Mouse (Mus musculus) left cerebral cortex, adult 2 months (tissue): ENCODE data around the gene Gm26657. TPM values are rescaled to one million over a fixed set of nuclear protein-coding genes. Genes with fewer than 3 reads are reported as not detected.

Experiments
- DNase-seq, 2 experiments: peaks; one replicate each; pipeline ENCODE4 v3.0.0; 2021 to 2022; ENCODE audit warnings: low spot score in 2 of 2, mixed read lengths in 1 of 2; ENCODE audit errors: extremely low spot score in 1 of 2
- H3K27ac ChIP-seq: fragments of 200-600 bp; 2 replicates; pipeline ENCODE4 v1.8.1; 2022
- H3K4me3 ChIP-seq: fragments of 200-600 bp; 2 replicates; pipeline ENCODE4 v1.8.1; 2022
- CTCF ChIP-seq: fragments of 200-600 bp; IDR thresholded peaks from 2 replicates; pipeline ENCODE4 v1.8.1; 2022; ENCODE audit warnings: antibody characterized with exemption, mild to moderate bottlenecking, moderate library complexity
- intact Hi-C: fragments of 180-260 bp; cut with DNase I; formaldehyde crosslinking; loops from one replicate; pipeline ENCODE4 v1.15.1; 2025
- long read RNA-seq, 2 experiments: library from polyadenylated mRNA; stranded (forward); transcript quantifications; one replicate each; pipeline ENCODE4 v2.0.0; 2021; ENCODE audit warnings: borderline mapping rate in 2 of 2
- total RNA-seq, 2 experiments: library from RNA; stranded (reverse); gene quantifications; 2 replicates each; pipeline ENCODE4 v1.2.3; 2021

The Gm26657 gene
- not detected for total RNA-seq
- long read RNA-seq, experiment 1 = 0 reads
- long read RNA-seq, experiment 2 = 0 reads

GRCm38 (mm10) chr4:56740020-56740485 lies at the start of gene Gm26657:
TSS of gene Gm26657 (plus strand) at chr4:56740070.
- DNase-seq = no peak
- TF ChIP-seq CTCF = no peak
- intact Hi-C loops = no loop called here
- no peak within 1 kb of the TSS for H3K4me3 ChIP-seq
- no peak within 1 kb of the TSS for H3K27ac ChIP-seq

GRCm38 (mm10) chr4:56696401-56696800 lies 43.5 kb upstream of the Gm26657 start:
- DNase-seq = no peak
- no peak overlapping the region for H3K27ac ChIP-seq
- intact Hi-C loops = no loop called here
- no peak for TF ChIP-seq CTCF
- H3K4me3 ChIP-seq = no peak overlapping the region

- no peak overlapping the region for H3K27ac ChIP-seq
- no peak for DNase-seq
- intact Hi-C loops = no loop called here
- H3K4me3 ChIP-seq = no peak overlapping the region
- no peak for TF ChIP-seq CTCF
These were observed 41.2 kb upstream of the Gm26657 start for GRCm38 (mm10) chr4:56698671-56699070.

- no peak for DNase-seq
- H3K4me3 ChIP-seq = no peak overlapping the region
- intact Hi-C loops = no loop called here
- TF ChIP-seq CTCF = no peak
- H3K27ac ChIP-seq = no peak overlapping the region
These were observed 37.6 kb upstream of the Gm26657 start for GRCm38 (mm10) chr4:56702234-56702633.

GRCm38 (mm10) chr4:56713155-56713554 lies 26.7 kb upstream of the Gm26657 start:
- peak; percentile 34 to 40 for DNase-seq
- intact Hi-C loops = loop anchor here (1.0 to 10.0 kb wide), 3 partner anchors 92 to 1386 kb away; no protein-coding TSS in a partner anchor
- Histone ChIP-seq H3K4me3 (no peak overlapping the region), H3K27ac (peak overlapping the region; percentile 88)
- TF ChIP-seq CTCF = no peak

GRCm38 (mm10) chr4:56716801-56717200 lies 23.1 kb upstream of the Gm26657 start:
- H3K27ac ChIP-seq = no peak overlapping the region
- intact Hi-C loops = loop anchor here (10.0 kb wide), 1 partner anchor 1312 kb away; no protein-coding TSS in a partner anchor
- no peak for TF ChIP-seq CTCF
- DNase-seq = no peak
- no peak overlapping the region for H3K4me3 ChIP-seq

GRCm38 (mm10) chr4:56717932-56718331 lies 21.9 kb upstream of the Gm26657 start:
- no peak for DNase-seq
- TF ChIP-seq CTCF = no peak
- H3K27ac ChIP-seq = no peak overlapping the region
- no peak overlapping the region for H3K4me3 ChIP-seq
- intact Hi-C loops = loop anchor here (10.0 kb wide), 1 partner anchor 1313 kb away; no protein-coding TSS in a partner anchor

GRCm38 (mm10) chr4:56718573-56719442 lies 21.1 kb upstream of the Gm26657 start:
- Histone ChIP-seq H3K4me3 (no peak overlapping the region), H3K27ac (no peak overlapping the region)
- intact Hi-C loops = loop anchor here (10.0 kb wide), 1 partner anchor 1314 kb away; no protein-coding TSS in a partner anchor
- no peak for DNase-seq
- TF ChIP-seq CTCF = no peak

- DNase-seq = no peak
- Histone ChIP-seq H3K4me3 (no peak overlapping the region), H3K27ac (no peak overlapping the region)
- TF ChIP-seq CTCF = no peak
- intact Hi-C loops = loop anchor here (10.0 kb wide), 1 partner anchor 1315 kb away; no protein-coding TSS in a partner anchor
These were observed 20.4 kb upstream of the Gm26657 start for GRCm38 (mm10) chr4:56719456-56719855.

GRCm38 (mm10) chr4:56720403-56720802 lies 19.5 kb upstream of the Gm26657 start:
- peak overlapping the region; percentile 28; the same call in 1 of the 2 replicates for H3K27ac ChIP-seq
- intact Hi-C loops = no loop called here
- TF ChIP-seq CTCF = no peak
- no peak for DNase-seq
- no peak overlapping the region for H3K4me3 ChIP-seq

GRCm38 (mm10) chr4:56721469-56721868 lies 18.4 kb upstream of the Gm26657 start:
- DNase-seq = no peak
- H3K27ac ChIP-seq = peak overlapping the region; percentile 8; the same call in 1 of the 2 replicates
- H3K4me3 ChIP-seq = no peak overlapping the region
- TF ChIP-seq CTCF = peak; percentile 64
- intact Hi-C loops = no loop called here

- TF ChIP-seq CTCF = no peak
- no peak overlapping the region for H3K4me3 ChIP-seq
- no peak overlapping the region for H3K27ac ChIP-seq
- DNase-seq = no peak
- intact Hi-C loops = no loop called here
These were observed 17.5 kb upstream of the Gm26657 start for GRCm38 (mm10) chr4:56722346-56722745.

GRCm38 (mm10) chr4:56723237-56723636 lies 16.6 kb upstream of the Gm26657 start:
- DNase-seq = no peak
- H3K4me3 ChIP-seq = no peak overlapping the region
- intact Hi-C loops = no loop called here
- no peak overlapping the region for H3K27ac ChIP-seq
- TF ChIP-seq CTCF = no peak
